Mouse (Mus musculus) frontal cortex, postnatal 25 days (tissue): ENCODE results near the gene Anks1b.

Experiments
- DNase-seq, 2 experiments: peaks; one replicate each; pipeline ENCODE4 v3.0.0; 2022; ENCODE audit warnings: low spot score in 2 of 2

Anks1b gene

GRCm38 (mm10) chr10:90852432-90852831 lies 979.1 kb downstream of the Anks1b start:
- no peak for DNase-seq

GRCm38 (mm10) chr10:90856668-90857067 lies 983.4 kb downstream of the Anks1b start:
- no peak for DNase-seq

- peak; percentile 46 to 69 for DNase-seq
Measured at GRCm38 (mm10) chr10:90859665-90860523, 986.6 kb downstream of the Anks1b start.

GRCm38 (mm10) chr10:90863881-90864598 lies 990.7 kb downstream of the Anks1b start:
- DNase-seq: no peak

GRCm38 (mm10) chr10:90864599-90864889 lies 991.2 kb downstream of the Anks1b start:
- no peak for DNase-seq

- DNase-seq: no peak
Measured at GRCm38 (mm10) chr10:90873204-90873603, 999.9 kb downstream of the Anks1b start.

- DNase-seq: no peak
Measured at GRCm38 (mm10) chr10:90874166-90874565, 1000.9 kb downstream of the Anks1b start.

- DNase-seq: no peak
Measured at GRCm38 (mm10) chr10:90880854-90881560, 1007.7 kb downstream of the Anks1b start.

GRCm38 (mm10) chr10:90889566-90889965 lies 1016.3 kb downstream of the Anks1b start:
- DNase-seq: no peak

- DNase-seq: no peak
Measured at GRCm38 (mm10) chr10:90892728-90893127, 1019.4 kb downstream of the Anks1b start.

GRCm38 (mm10) chr10:90897894-90898293 lies 1024.6 kb downstream of the Anks1b start:
- DNase-seq: no peak

GRCm38 (mm10) chr10:90904185-90904584 lies 1030.9 kb downstream of the Anks1b start:
- no peak for DNase-seq

GRCm38 (mm10) chr10:90907381-90907780 lies 1034.1 kb downstream of the Anks1b start:
- DNase-seq: no peak

- no peak for DNase-seq
Measured at GRCm38 (mm10) chr10:90923476-90923875, 1050.2 kb downstream of the Anks1b start.

- DNase-seq: no peak
Measured at GRCm38 (mm10) chr10:90933088-90933487, 1059.8 kb downstream of the Anks1b start.

GRCm38 (mm10) chr10:90934678-90935077 lies 1061.4 kb downstream of the Anks1b start:
- DNase-seq: no peak

- no peak for DNase-seq
Measured at GRCm38 (mm10) chr10:90937721-90938460, 1064.6 kb downstream of the Anks1b start.

GRCm38 (mm10) chr10:90940521-90941520 lies 1067.5 kb downstream of the Anks1b start:
- no peak for DNase-seq

- DNase-seq: no peak
Measured at GRCm38 (mm10) chr10:90942001-90942700, 1068.8 kb downstream of the Anks1b start.

GRCm38 (mm10) chr10:90947043-90947442 lies 1073.7 kb downstream of the Anks1b start:
- no peak for DNase-seq
